Mouse (Mus musculus): ENCODE measurements at regions not wholly inside any gene's neighbourhood (a gene's known extent, or its start where the extent isn't known, plus 50 kb on each side); places are given as distances from the start of the nearest gene placed in this dataset.

GRCm38 (mm10) chr16:29990393-29990792, 73.8 kb upstream of the Hes1 start:
- in situ Hi-C loops (cut with MboI, MseI) = no loop called here

GRCm38 (mm10) chr16:29990795-29991587, 73.2 kb upstream of the Hes1 start:
- in situ Hi-C loops (cut with MboI, MseI) = no loop called here

- in situ Hi-C loops (cut with MboI, MseI) = no loop called here
These were observed 72.3 kb upstream of the Hes1 start for GRCm38 (mm10) chr16:29991876-29992380.

DNA sequence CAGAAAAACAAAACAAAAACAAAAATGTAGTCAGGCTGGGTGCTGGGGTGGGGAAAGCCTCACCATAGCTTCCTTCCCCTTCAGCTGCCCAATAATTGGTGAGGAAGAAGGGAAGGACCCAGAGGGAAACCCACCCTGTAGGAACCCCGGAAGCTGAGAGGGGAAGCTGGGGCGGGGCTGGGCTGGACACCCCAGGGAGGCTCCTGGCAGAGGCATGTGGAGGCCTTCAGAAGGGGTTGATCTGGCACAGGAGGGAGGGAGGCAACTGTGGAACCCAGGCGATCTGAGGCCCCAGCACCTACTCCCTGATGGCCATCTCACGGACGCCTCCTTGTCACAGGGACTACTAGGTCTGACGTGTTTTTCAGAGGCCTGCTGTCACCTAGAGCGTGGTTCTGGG, 71.1 kb upstream of the Hes1 start:
- in situ Hi-C loops (cut with MboI, MseI) = no loop called here

DNA sequence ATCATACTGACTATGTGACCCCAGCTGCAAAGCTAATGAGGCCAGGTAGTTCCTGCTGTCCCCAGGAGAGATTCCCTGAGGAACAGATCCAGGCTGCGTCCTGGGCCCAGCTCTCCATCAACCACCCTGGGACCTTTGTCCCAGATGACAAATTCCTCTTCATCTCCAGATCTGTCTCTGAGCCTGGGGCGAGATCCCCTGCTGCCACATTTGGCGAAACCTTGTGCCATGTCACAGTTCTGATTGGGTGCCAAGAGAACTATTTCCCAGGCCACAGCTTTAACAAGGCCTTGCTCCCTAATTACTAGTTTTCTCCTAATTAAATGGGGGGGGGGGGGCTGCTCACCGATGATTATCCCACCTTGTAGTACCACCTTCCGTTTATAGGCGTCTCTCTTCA, 70.6 kb upstream of the Hes1 start:
- in situ Hi-C loops (cut with MboI, MseI) = no loop called here

DNA sequence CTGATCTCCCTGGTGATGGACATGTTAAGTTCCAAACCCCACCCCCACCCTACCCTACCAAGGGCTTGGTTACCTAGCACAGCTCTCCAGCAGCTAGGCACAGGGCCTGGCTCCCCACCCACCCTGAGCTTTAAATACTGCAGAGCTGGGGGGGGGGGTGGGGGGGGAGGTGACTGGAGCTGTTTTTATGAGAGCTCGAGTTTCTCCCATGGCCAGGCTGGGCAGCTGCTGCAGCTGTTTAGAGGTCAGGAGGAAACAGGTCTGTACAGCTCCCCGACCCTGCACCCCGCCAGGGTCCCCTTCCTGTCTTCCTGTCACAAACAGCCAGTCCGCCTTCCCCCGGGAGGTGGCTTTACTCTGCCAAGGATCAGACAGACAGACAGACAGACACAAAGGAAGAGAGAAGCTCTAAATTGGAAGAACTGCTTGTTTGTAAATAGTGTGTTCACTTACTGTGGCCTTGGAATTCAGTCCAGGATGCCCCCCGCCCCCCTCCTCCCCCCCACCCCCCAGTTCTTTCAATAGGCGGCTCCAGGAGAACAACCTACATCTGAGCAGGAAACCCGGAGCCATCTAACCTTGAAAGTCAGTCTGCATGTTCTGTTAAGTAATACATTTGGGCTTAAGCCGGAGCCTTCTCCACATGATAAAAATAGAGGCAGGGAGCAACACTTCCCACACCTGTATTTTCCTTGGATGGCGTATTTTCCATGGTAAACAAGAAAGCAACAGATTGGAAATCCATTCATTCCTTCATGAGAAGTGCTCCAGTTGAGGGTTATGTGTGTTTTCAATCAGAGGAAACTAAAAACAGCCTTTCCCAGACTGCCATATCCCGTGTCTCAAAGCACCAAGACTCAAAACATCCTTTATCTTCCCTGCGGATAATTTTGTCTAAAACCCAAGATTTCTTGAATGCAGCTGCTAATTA, 67.8 kb upstream of the Hes1 start:
- in situ Hi-C loops (cut with MboI, MseI) = no loop called here

DNA sequence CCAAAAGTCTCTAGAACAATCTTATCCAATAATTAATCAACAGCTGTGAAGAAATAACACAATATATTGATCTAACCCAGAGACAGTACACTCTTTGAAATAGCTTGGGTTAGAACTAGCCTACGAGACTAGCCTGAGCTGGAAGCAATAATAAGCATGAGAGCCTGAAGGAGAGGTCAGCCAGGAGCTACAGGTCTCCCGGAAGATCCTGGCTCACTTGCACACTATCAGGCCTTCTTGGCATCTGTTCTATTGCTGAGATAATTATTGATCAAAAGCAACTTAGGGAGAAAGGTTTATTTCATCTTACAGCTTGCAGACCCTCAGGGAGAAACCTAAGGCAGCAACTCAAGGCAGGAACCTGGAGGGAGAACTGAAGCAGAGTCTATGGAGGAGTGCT, 64.0 kb upstream of the Hes1 start:
- in situ Hi-C loops (cut with MboI, MseI) = no loop called here

DNA sequence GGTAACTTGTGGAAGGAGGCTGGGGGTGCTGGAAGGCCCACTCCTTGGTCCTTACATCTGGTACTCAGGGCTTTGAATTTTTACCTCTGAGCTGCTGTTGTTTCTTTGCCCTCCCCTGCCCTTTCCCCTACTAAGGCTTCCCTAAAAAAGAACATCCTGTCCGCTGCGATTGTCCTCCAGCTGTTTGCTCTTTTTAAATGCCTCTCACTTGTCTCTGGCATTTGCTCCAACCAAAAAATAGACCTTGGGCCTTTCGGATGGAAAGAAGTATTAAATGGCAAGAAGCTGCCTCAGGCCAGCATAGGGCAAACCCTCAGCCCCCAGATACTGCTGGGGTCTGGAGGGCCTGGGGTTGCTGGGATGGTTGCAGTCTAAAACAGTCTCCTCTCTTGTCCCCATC, 59.1 kb upstream of the Hes1 start:
- in situ Hi-C loops (cut with MboI, MseI) = loop anchor here in 1 of 2 experiments (5.0 kb wide), 1 partner anchor 62 kb away; no protein-coding TSS in a partner anchor

DNA sequence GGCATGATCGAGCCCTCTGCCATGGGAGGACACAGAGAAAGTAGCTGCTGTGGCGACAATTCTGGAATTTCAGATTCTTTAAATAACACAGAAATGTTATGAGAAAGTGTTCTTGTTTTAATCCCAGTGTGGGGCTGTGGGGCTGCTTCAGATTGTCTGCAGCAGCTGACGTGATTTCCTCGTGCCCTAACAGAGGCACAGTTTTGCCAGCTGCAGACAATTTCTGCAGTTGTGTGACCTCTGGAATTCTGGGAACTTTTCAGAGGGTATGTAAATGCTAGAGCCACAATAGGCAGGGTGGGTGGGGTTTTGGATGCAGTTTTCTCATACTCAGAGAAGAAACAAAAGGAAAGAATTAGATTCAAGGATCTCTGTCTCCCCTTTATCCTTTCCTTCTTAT, 57.4 kb upstream of the Hes1 start:
- in situ Hi-C loops (cut with MboI, MseI) = loop anchor here in 1 of 2 experiments (5.0 kb wide), 1 partner anchor 60 kb away; no protein-coding TSS in a partner anchor

- in situ Hi-C loops (cut with MboI, MseI) = loop anchor here in 1 of 2 experiments (5.0 kb wide), 1 partner anchor 59 kb away; no protein-coding TSS in a partner anchor
These were observed 55.5 kb upstream of the Hes1 start for GRCm38 (mm10) chr16:30008451-30009357.

- in situ Hi-C loops (cut with MboI, MseI) = loop anchor here in 1 of 2 experiments (5.0 kb wide), 1 partner anchor 58 kb away; no protein-coding TSS in a partner anchor
These were observed 54.5 kb upstream of the Hes1 start for GRCm38 (mm10) chr16:30009521-30010186.

DNA sequence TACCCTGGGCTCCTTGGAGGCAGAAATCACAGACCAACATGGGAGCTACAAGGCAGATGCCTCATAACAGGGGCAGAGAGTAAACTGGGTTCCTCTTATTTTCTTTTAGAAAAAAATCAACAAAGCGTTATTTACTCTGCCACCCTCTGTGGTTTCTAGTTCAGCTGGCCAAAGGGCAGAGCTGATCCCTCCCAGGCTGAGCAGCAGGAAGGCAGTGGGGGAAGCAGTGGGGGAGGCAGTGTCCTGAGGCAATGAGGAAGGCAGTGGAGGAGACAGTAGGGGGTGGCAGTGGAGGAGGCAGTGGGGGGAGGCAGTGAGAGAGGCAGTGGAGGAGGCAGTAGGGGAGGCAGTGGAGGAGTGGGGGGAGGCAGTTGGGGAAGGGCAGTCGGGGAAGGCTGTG, 51.1 kb upstream of the Hes1 start:
- in situ Hi-C loops (cut with MboI, MseI) = no loop called here

DNA sequence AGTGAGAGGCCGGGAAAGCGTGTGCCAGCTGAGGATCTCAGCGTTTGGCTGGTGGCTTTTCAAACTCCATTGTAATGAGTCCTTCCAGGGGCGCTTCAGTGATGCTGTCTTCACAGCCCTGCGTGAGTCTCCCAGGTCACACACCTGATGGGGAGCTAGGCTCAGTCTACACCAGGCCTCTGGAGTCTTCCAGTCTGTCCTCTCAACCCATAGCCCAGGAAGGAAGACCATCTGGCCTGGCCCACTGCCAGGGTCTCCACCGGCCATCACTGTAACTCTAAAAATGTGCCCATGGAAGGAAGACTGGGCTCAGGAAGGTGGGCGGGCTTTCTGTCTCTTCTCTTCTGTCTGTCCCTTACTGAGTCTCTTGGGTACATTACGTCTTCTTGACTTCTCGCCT, 50.2 kb upstream of the Hes1 start:
- in situ Hi-C loops (cut with MboI, MseI) = no loop called here
